Mouse (Mus musculus) forebrain, embryonic 10.5 days (tissue): Measurements from ENCODE around the gene Dcaf17. TPM values are rescaled to one million over a fixed set of nuclear protein-coding genes. Genes with fewer than 3 reads are reported as not detected.

Experiments used
- DNase-seq: peaks from one replicate; pipeline ENCODE4 v3.0.0-alpha.2; 2017; ENCODE audit warnings: low spot score; ENCODE audit errors: extremely low spot score
- H3K27ac ChIP-seq: fragments of 300-500 bp; sonication (generic); 2 replicates; pipeline ENCODE4 v1.5.1; 2016; ENCODE audit warnings: mild to moderate bottlenecking
- H3K27me3 ChIP-seq: fragments of 300-500 bp; sonication (generic); 2 replicates; pipeline ENCODE4 v1.6.1; 2016; ENCODE audit warnings: mild to moderate bottlenecking; ENCODE audit not compliant: poor library complexity, severe bottlenecking
- H3K36me3 ChIP-seq: fragments of 300-500 bp; sonication (generic); replicated peaks from 2 replicates; pipeline ENCODE4 v1.6.1; 2016; ENCODE audit warnings: mild to moderate bottlenecking, moderate library complexity
- H3K4me1 ChIP-seq: fragments of 300-500 bp; sonication (generic); 2 replicates; pipeline ENCODE4 v1.6.1; 2016
- H3K4me3 ChIP-seq: fragments of 300-500 bp; sonication (generic); 2 replicates; pipeline ENCODE4 v1.5.1; 2016; ENCODE audit warnings: mild to moderate bottlenecking, moderate library complexity
- H3K9me3 ChIP-seq: fragments of 300-500 bp; sonication (generic); 2 replicates; pipeline ENCODE4 v1.6.1; 2016; ENCODE audit warnings: mild to moderate bottlenecking, moderate library complexity
- WGBS: fragments of 180-500 bp; shearing (Covaris S2); methylation state at CpG from one replicate; pipeline ENCODE4 v1.1.7; 2016; 5-methylcytosine and 5-hydroxymethylcytosine counted together
- polyA plus RNA-seq: library from polyadenylated mRNA; unstranded; fragments of >200 nt; fragmentation: Nextera tagmentation; extraction: Ambion mirVana; gene quantifications from 2 replicates; pipeline ENCODE4 v1.2.1, GENCODE M21; 2016

Dcaf17 gene
- polyA plus RNA-seq, 1 experiment from 2014 or later, result 38.4 TPM

DNA sequence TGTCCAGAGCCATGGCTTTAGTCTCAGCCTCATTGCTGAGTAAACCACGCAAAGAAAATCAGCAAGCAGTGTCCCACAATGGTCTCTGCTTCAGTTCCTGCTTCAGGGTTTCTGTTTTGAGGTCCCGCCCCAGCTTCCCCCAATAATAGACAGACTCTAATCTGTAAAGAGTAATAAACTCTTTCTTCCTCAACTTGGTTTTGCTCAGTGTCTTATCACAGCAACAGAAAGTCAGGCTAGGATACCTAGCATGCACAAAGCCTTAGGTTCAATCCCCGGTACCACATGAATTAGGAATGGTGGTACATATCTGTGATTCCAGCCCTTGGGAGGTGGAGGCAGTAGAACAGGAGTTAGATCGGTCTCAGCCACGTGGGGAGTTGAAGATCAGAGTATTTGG lies 79.7 kb downstream of the Dcaf17 start:
- no peaks in the 10 kb centered on the region for H3K27me3 ChIP-seq
- no peaks in the 10 kb centered on the region for H3K4me1 ChIP-seq
- H3K4me3 ChIP-seq, result no peak overlapping the region
- no peaks in the 10 kb centered on the region for H3K36me3 ChIP-seq
- H3K27ac ChIP-seq, result no peak overlapping the region
- H3K9me3 ChIP-seq, result no peaks in the 10 kb centered on the region
- WGBS, result 82% methylated on average over 5 of the region's 5 CpGs
- no peak for DNase-seq

DNA sequence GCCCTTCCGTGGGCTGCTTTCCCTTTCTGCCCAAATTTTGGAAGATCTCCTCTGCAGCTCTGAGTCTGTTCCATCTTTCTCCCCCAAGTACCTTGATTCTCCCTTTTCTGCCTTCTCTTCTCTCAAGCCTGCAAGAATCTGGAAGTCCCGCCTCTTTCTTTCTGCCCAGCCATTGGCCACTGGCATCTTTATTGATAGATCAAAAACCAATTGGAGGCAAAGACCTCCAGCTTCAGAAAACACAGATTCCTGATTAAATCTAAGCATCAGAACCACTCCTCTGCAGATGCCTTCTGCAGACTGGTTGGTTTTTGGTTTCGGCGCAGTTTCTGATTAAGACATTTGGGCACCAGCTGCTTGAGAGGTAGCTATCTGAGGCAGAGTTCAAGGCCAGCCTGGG lies 85.5 kb downstream of the Dcaf17 start:
- 74% methylated on average over 4 of the region's 4 CpGs for WGBS
- Histone ChIP-seq H3K9me3 (no peaks in the 10 kb centered on the region), H3K27ac (no peak overlapping the region), H3K27me3 (no peaks in the 10 kb centered on the region), H3K36me3 (no peaks in the 10 kb centered on the region), H3K4me1 (no peaks in the 10 kb centered on the region), H3K4me3 (no peak overlapping the region)
- DNase-seq, result no peak

DNA sequence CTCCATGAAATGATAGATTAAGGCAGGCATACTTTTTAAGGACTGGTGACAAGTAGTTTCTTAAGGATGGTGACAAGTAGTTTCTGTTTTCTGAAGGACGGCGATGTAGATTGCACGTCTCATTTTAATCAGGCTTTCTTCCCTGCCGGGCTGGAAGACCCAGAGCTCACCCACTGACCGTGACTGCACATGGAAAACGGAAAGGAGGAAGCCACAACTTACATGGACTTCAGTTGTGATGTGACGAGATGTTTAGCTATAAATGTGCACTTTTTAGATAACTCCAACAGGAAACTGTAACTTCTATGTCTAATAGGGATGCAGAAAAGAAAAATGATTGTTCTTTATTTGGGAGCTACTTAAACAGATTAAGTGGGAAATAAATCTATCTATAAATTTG lies 87.3 kb downstream of the Dcaf17 start:
- 89% methylated on average over 7 of the region's 7 CpGs for WGBS
- no peak overlapping the region for H3K4me3 ChIP-seq
- no peaks in the 10 kb centered on the region for H3K9me3 ChIP-seq
- DNase-seq, result no peak
- H3K4me1 ChIP-seq, result 0 out of 2 replicates have a peak, but pooled peaks cover 4% of the 10 kb centered on the region
- no peaks in the 10 kb centered on the region for H3K27me3 ChIP-seq
- no peak overlapping the region for H3K27ac ChIP-seq
- no peaks in the 10 kb centered on the region for H3K36me3 ChIP-seq

DNA sequence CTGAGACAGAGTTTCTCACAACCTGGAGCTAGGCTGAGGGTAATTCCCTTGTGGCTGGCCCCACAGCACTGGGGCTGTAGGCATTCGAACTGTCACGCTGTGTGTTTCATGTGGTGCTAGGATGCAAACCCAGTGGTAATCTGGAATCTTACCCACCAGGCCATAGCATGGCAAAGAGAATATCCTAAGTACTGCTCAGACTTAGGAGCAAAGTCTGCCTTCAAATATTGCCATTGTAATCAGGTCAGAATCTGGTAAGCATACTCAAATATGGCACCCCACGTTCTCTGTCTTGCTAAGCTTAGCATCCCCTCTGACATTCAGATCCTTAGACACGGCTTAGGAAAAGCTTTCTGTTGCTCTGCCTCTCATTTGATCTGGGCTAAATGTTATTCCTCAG lies 90.7 kb downstream of the Dcaf17 start:
- DNase-seq, result no peak
- H3K36me3 ChIP-seq, result no peaks in the 10 kb centered on the region
- no peaks in the 10 kb centered on the region for H3K27me3 ChIP-seq
- H3K27ac ChIP-seq, result no peak overlapping the region
- no peaks in the 10 kb centered on the region for H3K9me3 ChIP-seq
- no peak overlapping the region for H3K4me3 ChIP-seq
- H3K4me1 ChIP-seq, result peaks cover 9% of the 10 kb centered on the region; the same call in 1 of the 2 replicates
- 93% methylated on average over 4 of the region's 4 CpGs for WGBS

DNA sequence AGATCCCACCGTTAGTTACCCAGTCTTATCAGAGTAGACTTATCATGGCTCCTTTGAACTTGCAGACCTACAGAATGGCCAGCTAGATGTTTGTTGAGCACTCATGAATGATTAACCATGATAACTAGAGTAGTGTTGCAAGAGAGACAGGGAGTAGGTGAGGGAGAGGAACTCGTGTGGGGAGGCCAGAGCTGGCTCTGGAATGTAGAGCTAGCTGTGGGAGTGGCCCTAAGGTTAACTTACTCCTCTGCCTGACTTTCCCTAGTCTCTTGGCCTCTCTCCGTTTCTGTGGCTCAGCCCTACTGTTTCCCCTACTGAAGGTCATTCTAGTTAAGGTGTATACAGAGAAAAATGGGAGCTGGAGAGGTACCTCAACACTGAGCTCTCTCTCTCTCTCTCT lies 91.1 kb downstream of the Dcaf17 start:
- WGBS, result 71% methylated on average over 3 of the region's 3 CpGs
- H3K4me1 ChIP-seq, result peaks cover 9% of the 10 kb centered on the region; the same call in 1 of the 2 replicates
- no peaks in the 10 kb centered on the region for H3K36me3 ChIP-seq
- no peaks in the 10 kb centered on the region for H3K27me3 ChIP-seq
- H3K4me3 ChIP-seq, result no peak overlapping the region
- DNase-seq, result no peak
- H3K27ac ChIP-seq, result no peak overlapping the region
- H3K9me3 ChIP-seq, result no peaks in the 10 kb centered on the region

DNA sequence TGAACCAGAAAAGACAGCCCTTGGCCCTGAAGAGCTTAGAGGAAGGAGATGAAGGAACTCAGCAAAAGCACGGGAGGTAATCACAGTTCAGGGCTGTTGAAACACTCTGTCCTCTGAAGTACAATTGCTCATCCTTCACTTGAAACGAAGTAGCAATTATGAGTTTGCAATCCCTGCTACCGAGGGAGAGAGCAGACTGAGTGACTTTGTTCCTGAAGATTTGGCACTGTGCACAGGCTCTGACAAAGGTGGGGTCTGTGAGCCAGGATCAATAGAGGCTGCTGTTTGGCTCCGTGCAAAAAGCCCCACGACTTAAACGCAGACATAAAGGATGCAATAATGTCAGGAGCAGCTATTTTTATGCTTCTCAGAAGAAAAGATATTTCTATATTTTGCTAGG lies 92.7 kb downstream of the Dcaf17 start:
- WGBS, result 68% methylated on average over 6 of the region's 6 CpGs
- H3K27ac ChIP-seq, result no peak overlapping the region
- no peaks in the 10 kb centered on the region for H3K27me3 ChIP-seq
- no peak for DNase-seq
- H3K4me1 ChIP-seq, result peaks cover 9% of the 10 kb centered on the region; the same call in 1 of the 2 replicates
- 0 out of 2 replicates have a peak, but pooled peaks cover 5% of the 10 kb centered on the region for H3K9me3 ChIP-seq
- H3K4me3 ChIP-seq, result no peak overlapping the region
- H3K36me3 ChIP-seq, result no peaks in the 10 kb centered on the region

Other genes starting within 250 kb of the Dcaf17 start
- 27.2 and 31.1 TPM in 2 replicates for gene Tlk1, start 229.6 kb upstream of the Dcaf17 start, polyA plus RNA-seq
- gene Mettl8, start 255 bp downstream of the Dcaf17 start, polyA plus RNA-seq, result 20.3 and 20.6 TPM in 2 replicates
- 0.25 and 0.27 TPM in 2 replicates for gene Cybrd1, start 62.6 kb downstream of the Dcaf17 start, polyA plus RNA-seq
- 102 and 111 TPM in 2 replicates for gene Dync1i2, start 156.4 kb downstream of the Dcaf17 start, polyA plus RNA-seq